Mouse (Mus musculus): ENCODE measurements around the gene Platr17.

Gene Platr17

GRCm38 (mm10) chr17:33920282-33921097 is 15.6 kb downstream of the Platr17 start:
- peak; percentile 81 for DNase-seq

GRCm38 (mm10) chr17:33921361-33921760 is 16.4 kb downstream of the Platr17 start:
- no peak for DNase-seq

- DNase-seq: no peak
Observed at GRCm38 (mm10) chr17:33924577-33925283, 19.8 kb downstream of the Platr17 start.

GRCm38 (mm10) chr17:33925406-33926116 is 20.6 kb downstream of the Platr17 start:
- DNase-seq: no peak

GRCm38 (mm10) chr17:33926207-33926932 is 21.4 kb downstream of the Platr17 start:
- no peak for DNase-seq

GRCm38 (mm10) chr17:33928251-33928947 is 23.5 kb downstream of the Platr17 start:
- DNase-seq: no peak

GRCm38 (mm10) chr17:33929371-33930279 is 24.7 kb downstream of the Platr17 start, which contains the start of gene Rgl2:
Gene Rgl2 (plus strand): TSS chr17:33929543.
- DNase-seq: peak; percentile 93

- DNase-seq: peak; percentile 65
Observed at GRCm38 (mm10) chr17:33930280-33931158, 25.6 kb downstream of the Platr17 start.

GRCm38 (mm10) chr17:33931159-33931866 is 26.4 kb downstream of the Platr17 start:
- DNase-seq: peak; percentile 40

GRCm38 (mm10) chr17:33931947-33932346 is 27.0 kb downstream of the Platr17 start:
- DNase-seq: no peak

- no peak for DNase-seq
Observed at GRCm38 (mm10) chr17:33932448-33932847, 27.5 kb downstream of the Platr17 start.

- DNase-seq: no peak
Observed at GRCm38 (mm10) chr17:33932970-33933369, 28.0 kb downstream of the Platr17 start.

- DNase-seq: no peak
Observed at GRCm38 (mm10) chr17:33935422-33936055, 30.6 kb downstream of the Platr17 start.

GRCm38 (mm10) chr17:33936993-33937392 is 32.1 kb downstream of the Platr17 start:
- no peak for DNase-seq

GRCm38 (mm10) chr17:33938783-33939182 is 33.8 kb downstream of the Platr17 start:
- DNase-seq: no peak

- DNase-seq: peak; percentile 76
Observed at GRCm38 (mm10) chr17:33940206-33940805, 35.4 kb downstream of the Platr17 start, which contains the start of the genes Pfdn6 and Wdr46. Gene Pfdn6 (minus strand): TSS chr17:33940343. Gene Wdr46 (plus strand): TSS chr17:33940660.

- DNase-seq: no peak
Observed at GRCm38 (mm10) chr17:33940981-33941380, 36.0 kb downstream of the Platr17 start.

GRCm38 (mm10) chr17:33941381-33941780 is 36.4 kb downstream of the Platr17 start:
- DNase-seq: no peak
